Comparison of ENCODE assay signal across 10 mouse cellular contexts in genomic region chr3:122639197-122639475, GRCm38 (mm10). TPM values are rescaled to one million over a fixed set of nuclear protein-coding genes. Genes with fewer than 3 reads are reported as not detected.
DNase-seq lines count a peak whose midpoint lies in the region; ATAC-seq lines count a peak whose summit lies in the region.
"Had no signal": no experiment of that assay in that cellular context is flagged by ENCODE, and none has a peak within 500 bp of the region (broad histone marks: within the 10 kb centered on the region; RNA-seq: fewer than 3 reads in every experiment).

No protein-coding gene starts in this region.

- no peak overlapping the region for H3K27ac ChIP-seq in kidney, embryonic 14.5 days (ENCODE audit: low read depth, low read length)
- H3K27ac ChIP-seq in neural tube, embryonic 11.5 days (ENCODE audit: low read depth, low read length), result no peak overlapping the region
- H3K27ac ChIP-seq in neural tube, embryonic 15.5 days (replicated peaks), result no peak overlapping the region
- H3K27ac ChIP-seq: embryonic facial prominence, embryonic 13.5 days; forebrain, embryonic 15.5 days; liver, embryonic 15.5 days had no signal

- H3K4me1 ChIP-seq in kidney, embryonic 14.5 days (ENCODE audit: control insufficient read depth, insufficient read depth, low read length), result peaks cover 10% of the 10 kb centered on the region; the same call in 1 of the 2 replicates
- no peaks in the 10 kb centered on the region for H3K4me1 ChIP-seq in neural tube, embryonic 11.5 days (ENCODE audit: control insufficient read depth, insufficient read depth, low read length)
- H3K4me1 ChIP-seq in neural tube, embryonic 15.5 days, result peaks cover 16% of the 10 kb centered on the region
- H3K4me1 ChIP-seq in megakaryocyte, embryonic 14.5 days, result peaks cover 52% of the 10 kb centered on the region

- no peaks in the 10 kb centered on the region for H3K9me3 ChIP-seq in kidney, embryonic 14.5 days (ENCODE audit: control insufficient read depth, low read length)
- no peaks in the 10 kb centered on the region for H3K9me3 ChIP-seq in neural tube, embryonic 11.5 days (ENCODE audit: control insufficient read depth, low read length)
- no peaks in the 10 kb centered on the region for H3K9me3 ChIP-seq in neural tube, embryonic 15.5 days (replicated peaks)
- H3K9me3 ChIP-seq in megakaryocyte, embryonic 14.5 days, result peaks cover 4% of the 10 kb centered on the region
- H3K9me3 ChIP-seq: embryonic facial prominence, embryonic 13.5 days; forebrain, embryonic 15.5 days; liver, embryonic 15.5 days had no signal

- 82% methylated on average over 2 of the region's 2 CpGs for WGBS in kidney, embryonic 14.5 days
- 75% methylated on average over 2 of the region's 2 CpGs for WGBS in neural tube, embryonic 11.5 days
- 91% methylated on average over 2 of the region's 2 CpGs for WGBS in neural tube, embryonic 15.5 days

- no peaks in the 10 kb centered on the region for H3K27me3 ChIP-seq in kidney, embryonic 14.5 days (ENCODE audit: control insufficient read depth, insufficient read depth, low read length)
- H3K27me3 ChIP-seq in neural tube, embryonic 11.5 days (ENCODE audit: control insufficient read depth, insufficient read depth, low read length), result no peaks in the 10 kb centered on the region
- H3K27me3 ChIP-seq in neural tube, embryonic 15.5 days (replicated peaks), result no peaks in the 10 kb centered on the region
- no peaks in the 10 kb centered on the region for H3K27me3 ChIP-seq in megakaryocyte, embryonic 14.5 days (replicated peaks)
- H3K27me3 ChIP-seq: forebrain, embryonic 15.5 days; liver, embryonic 15.5 days had no signal

- H3K4me2 ChIP-seq in kidney, embryonic 14.5 days (replicated peaks; ENCODE audit: low read depth, low read length), result no peak overlapping the region
- H3K4me2 ChIP-seq in neural tube, embryonic 11.5 days (ENCODE audit: low read depth), result no peak overlapping the region
- H3K4me2 ChIP-seq in neural tube, embryonic 15.5 days, result no peak overlapping the region
- H3K4me2 ChIP-seq: forebrain, embryonic 15.5 days; liver, embryonic 15.5 days had no signal

- no peaks in the 10 kb centered on the region for H3K36me3 ChIP-seq in kidney, embryonic 14.5 days (ENCODE audit: control insufficient read depth, insufficient read depth, low read length)
- no peaks in the 10 kb centered on the region for H3K36me3 ChIP-seq in neural tube, embryonic 11.5 days (ENCODE audit: control insufficient read depth, insufficient read depth, low read length)
- H3K36me3 ChIP-seq in neural tube, embryonic 15.5 days, result no peaks in the 10 kb centered on the region
- H3K36me3 ChIP-seq in megakaryocyte, embryonic 14.5 days (replicated peaks; ENCODE audit: low read length), result peaks cover 3% of the 10 kb centered on the region
- H3K36me3 ChIP-seq: embryonic facial prominence, embryonic 13.5 days; forebrain, embryonic 15.5 days; liver, embryonic 15.5 days had no signal

- no peak overlapping the region for H3K4me3 ChIP-seq in kidney, embryonic 14.5 days (ENCODE audit: low read length)
- H3K4me3 ChIP-seq in neural tube, embryonic 11.5 days (ENCODE audit: low read depth, low read length), result no peak overlapping the region
- no peak overlapping the region for H3K4me3 ChIP-seq in neural tube, embryonic 15.5 days (replicated peaks)
- H3K4me3 ChIP-seq in megakaryocyte, embryonic 14.5 days (replicated peaks), result peak overlapping the region; percentile 48
- H3K4me3 ChIP-seq: embryonic facial prominence, embryonic 13.5 days; forebrain, embryonic 15.5 days; liver, embryonic 15.5 days had no signal

- no peak overlapping the region for H3K9ac ChIP-seq in kidney, embryonic 14.5 days (ENCODE audit: low read depth, low read length)
- no peak overlapping the region for H3K9ac ChIP-seq in neural tube, embryonic 11.5 days (ENCODE audit: low read length)
- H3K9ac ChIP-seq in neural tube, embryonic 15.5 days (replicated peaks), result no peak overlapping the region
- H3K9ac ChIP-seq: embryonic facial prominence, embryonic 13.5 days; forebrain, embryonic 15.5 days; liver, embryonic 15.5 days had no signal

- peak; percentile 15; the same call in 1 of the 2 replicates for ATAC-seq in kidney, embryonic 14.5 days (ENCODE audit: low FRiP score, low TSS enrichment)
- 0 out of 2 replicates have a peak, but pooled peaks have one; percentile 29 for ATAC-seq in neural tube, embryonic 11.5 days (ENCODE audit: insufficient read depth, low FRiP score, low TSS enrichment)
- ATAC-seq in neural tube, embryonic 15.5 days (ENCODE audit: low FRiP score), result no peak

- DNase-seq in kidney, postnatal 10 days, result no peak
- DNase-seq in neural tube, embryonic 11.5 days (ENCODE audit: low spot score), result no peak
- DNase-seq in ovary, postnatal 10 days (ENCODE audit: low spot score), result no peak
- no peak for DNase-seq in T-cell, adult 2 months (ENCODE audit: low spot score)

RNA-seq across cellular contexts. Expression of gene Fnbp1l, which starts 19.6 kb away (rescaled TPM):
- 44.8 and 64.0 TPM in 2 replicates for polyA plus RNA-seq in kidney, embryonic 14.5 days (2014; fragmentation: Nextera tagmentation; extraction: Ambion mirVana)
- 85.2 and 87.3 TPM in 2 replicates for polyA plus RNA-seq in neural tube, embryonic 11.5 days (2014; fragmentation: Nextera tagmentation; extraction: Ambion mirVana)
- polyA plus RNA-seq in neural tube, embryonic 15.5 days (2015; fragmentation: Nextera tagmentation; extraction: Ambion mirVana), result 135 and 147 TPM in 2 replicates
- 0.22 TPM in 1 of 2 replicates, not detected in the other for polyA plus RNA-seq in megakaryocyte, embryonic 14.5 days (2012; ENCODE audit: insufficient read depth, low replicate concordance)

Comparison
In these comparisons a context has a peak if more than half of its experiments do, and no peak if none do; other contexts are left out.
1. RNA of gene Fnbp1l, which starts 19.6 kb away (polyA plus RNA-seq): 135 to 147 TPM in neural tube, embryonic 15.5 days, 85.2 to 87.3 TPM in neural tube, embryonic 11.5 days and 44.8 to 64.0 TPM in kidney, embryonic 14.5 days; 0.22 TPM in megakaryocyte, embryonic 14.5 days; every median in the first group is over 10 times any median in the second.